Mouse (Mus musculus) cerebellum, adult 2 months (tissue): ENCODE data around the gene 1700069L16Rik.

Experiments used
- CTCF ChIP-seq: fragments of 200-500 bp; IDR thresholded peaks from 2 replicates; pipeline ENCODE4 v1.5.1; 2011; ENCODE audit warnings: low read depth, mild to moderate bottlenecking, control low read depth, low read length, moderate library complexity, borderline replicate concordance; ENCODE audit not compliant: insufficient read depth
- POLR2A ChIP-seq: fragments of 200-500 bp; IDR thresholded peaks from 2 replicates; pipeline ENCODE4 v1.6.1; 2011; ENCODE audit warnings: low read length, control low read depth, borderline replicate concordance; ENCODE audit not compliant: insufficient read depth

DNA sequence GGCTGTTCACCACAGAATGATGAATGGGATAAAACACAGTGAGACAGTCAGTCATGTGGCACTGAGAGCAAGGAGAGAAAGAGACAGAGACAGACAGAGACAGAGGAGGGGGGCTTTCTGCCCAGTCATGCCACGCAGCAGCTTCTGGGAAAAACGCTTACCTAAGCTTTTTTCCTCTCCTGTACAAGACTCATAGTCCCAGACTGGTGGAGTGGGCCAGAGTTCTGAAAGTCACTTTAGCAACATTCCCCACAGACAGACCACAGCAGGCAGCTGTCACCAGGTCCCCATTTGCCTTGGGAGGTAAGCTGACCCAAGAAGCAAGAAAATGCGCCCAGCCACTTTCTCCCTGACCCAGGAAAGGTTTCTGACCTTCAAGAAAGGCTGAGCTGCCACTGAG, 42.1 kb downstream of the 1700069L16Rik start:
- TF ChIP-seq POLR2A: no peak
- no peak for TF ChIP-seq CTCF
